Mouse (Mus musculus) heart, embryonic 12.5 days (tissue): ENCODE data around the gene Blnk. TPM values are rescaled to one million over a fixed set of nuclear protein-coding genes. Genes with fewer than 3 reads are reported as not detected.

Source experiments
- ATAC-seq: fragments of 200-750 bp; cut with Nextera tagmentation; 2 replicates; pipeline ENCODE4 v1.8.0; 2017; ENCODE audit warnings: moderate TSS enrichment, moderate library complexity; ENCODE audit not compliant: insufficient number of reproducible peaks, low FRiP score
- H3K27ac ChIP-seq: fragments of 300-500 bp; sonication (generic); 2 replicates; pipeline ENCODE4 v1.5.1; 2016; ENCODE audit warnings: mild to moderate bottlenecking, moderate library complexity; ENCODE audit not compliant: poor library complexity, severe bottlenecking
- H3K27me3 ChIP-seq: fragments of 300-500 bp; sonication (generic); replicated peaks from 2 replicates; pipeline ENCODE4 v1.6.1; 2016; ENCODE audit warnings: mild to moderate bottlenecking, moderate library complexity
- H3K36me3 ChIP-seq: fragments of 300-500 bp; sonication (generic); 2 replicates; pipeline ENCODE4 v1.6.1; 2016; ENCODE audit warnings: mild to moderate bottlenecking, moderate library complexity
- H3K4me1 ChIP-seq: fragments of 300-500 bp; sonication (generic); replicated peaks from 2 replicates; pipeline ENCODE4 v1.6.1; 2016; ENCODE audit warnings: mild to moderate bottlenecking
- H3K4me2 ChIP-seq: fragments of 300-500 bp; sonication (generic); 2 replicates; pipeline ENCODE4 v1.6.1; 2016; ENCODE audit warnings: mild to moderate bottlenecking, moderate library complexity
- H3K4me3 ChIP-seq: fragments of 300-500 bp; sonication (generic); 2 replicates; pipeline ENCODE4 v1.5.1; 2016; ENCODE audit warnings: mild to moderate bottlenecking
- H3K9ac ChIP-seq: fragments of 300-500 bp; sonication (generic); 2 replicates; pipeline ENCODE4 v1.6.1; 2016; ENCODE audit warnings: mild to moderate bottlenecking, moderate library complexity
- H3K9me3 ChIP-seq: fragments of 300-500 bp; sonication (generic); replicated peaks from 2 replicates; pipeline ENCODE4 v1.6.1; 2016; ENCODE audit warnings: mild to moderate bottlenecking, moderate library complexity
- WGBS: fragments of 180-500 bp; shearing (Covaris S2); methylation state at CpG from one replicate; pipeline ENCODE4 v1.1.7; 2016; 5-methylcytosine and 5-hydroxymethylcytosine counted together
- microRNA-seq: library from miRNA; unstranded; fragments of <30 nt; microRNA quantifications from one replicate; pipeline ENCODE4, GENCODE M21; 2017
- polyA plus RNA-seq: library from polyadenylated mRNA; unstranded; fragments of >200 nt; fragmentation: Nextera tagmentation; extraction: Ambion mirVana; gene quantifications from 2 replicates; pipeline ENCODE4 v1.2.1, GENCODE M21; 2016

Gene Blnk
- polyA plus RNA-seq, 1 experiment from 2014 or later: 0.19 TPM

GRCm38 (mm10) chr19:40888887-40889286 is 105.4 kb downstream of the Blnk start:
- H3K9me3 ChIP-seq: peaks cover 3% of the 10 kb centered on the region; the same call in 1 of the 2 replicates
- 76% methylated on average over 1 of the region's 1 CpGs for WGBS
- no peaks in the 10 kb centered on the region for H3K4me1 ChIP-seq
- H3K36me3 ChIP-seq: no peaks in the 10 kb centered on the region
- peaks cover 56% of the 10 kb centered on the region for H3K27me3 ChIP-seq
- no peak overlapping the region for H3K4me3 ChIP-seq
- no peak overlapping the region for H3K9ac ChIP-seq
- H3K27ac ChIP-seq: no peak overlapping the region
- H3K4me2 ChIP-seq: no peak overlapping the region
- no peak for ATAC-seq

- H3K27ac ChIP-seq: no peak overlapping the region
- no peaks in the 10 kb centered on the region for H3K4me1 ChIP-seq
- H3K9ac ChIP-seq: no peak overlapping the region
- ATAC-seq: no peak
- H3K4me2 ChIP-seq: no peak overlapping the region
- no peaks in the 10 kb centered on the region for H3K36me3 ChIP-seq
- H3K4me3 ChIP-seq: no peak overlapping the region
- no peaks in the 10 kb centered on the region for H3K9me3 ChIP-seq
- peaks cover 65% of the 10 kb centered on the region for H3K27me3 ChIP-seq
- WGBS: 88% methylated on average over 4 of the region's 4 CpGs
Measured at GRCm38 (mm10) chr19:40881700-40882099, 112.6 kb downstream of the Blnk start.

Small RNAs within 50 kb of the gene (microRNA-seq; reads per million reads assigned to microRNA genes)
- gene Mir8092: 0.71 reads per million

Other genes starting within 250 kb of the Blnk start
- 0.04 and 0.28 TPM in 2 replicates for gene Cc2d2b, start 245.8 kb downstream of the Blnk start, polyA plus RNA-seq
- gene Ccnj, start 163.3 kb downstream of the Blnk start, polyA plus RNA-seq: 11.0 and 13.3 TPM in 2 replicates
- gene Zfp518a, start 99.8 kb downstream of the Blnk start, polyA plus RNA-seq: 9.2 and 11.8 TPM in 2 replicates
- gene Dntt, start 34.7 kb upstream of the Blnk start, polyA plus RNA-seq: not detected in 2 replicates
- gene Opalin, start 82.6 kb upstream of the Blnk start, polyA plus RNA-seq: 0.17 and 0.27 TPM in 2 replicates
- gene Tll2, start 212.3 kb upstream of the Blnk start, polyA plus RNA-seq: 0.05 TPM in 1 of 2 replicates, not detected in the other